Mouse (Mus musculus) embryonic fibroblast, embryonic 13.5 days (primary cell): ENCODE measurements around the gene Gabrg3. TPM values are rescaled to one million over a fixed set of nuclear protein-coding genes. Genes with fewer than 3 reads are reported as not detected.

Experiments
- H3K27ac ChIP-seq: 2 replicates; pipeline ENCODE4 v1.5.1; 2012; ENCODE audit warnings: low read length, control low read depth, inconsistent platforms; ENCODE audit not compliant: insufficient read depth
- H3K4me1 ChIP-seq: 2 replicates; pipeline ENCODE4 v1.6.1; 2011; ENCODE audit warnings: low read length; ENCODE audit not compliant: control insufficient read depth, insufficient read depth
- H3K4me3 ChIP-seq: 2 replicates; pipeline ENCODE4 v1.5.1; 2011; ENCODE audit warnings: mild to moderate bottlenecking, control low read depth, low read length; ENCODE audit not compliant: insufficient read depth
- CTCF ChIP-seq: IDR thresholded peaks from 2 replicates; pipeline ENCODE4 v1.5.1; 2011; ENCODE audit warnings: mild to moderate bottlenecking, control low read depth, low read length, moderate library complexity, borderline replicate concordance; ENCODE audit not compliant: insufficient read depth
- POLR2A ChIP-seq: IDR thresholded peaks from 2 replicates; pipeline ENCODE4 v1.6.1; 2011; ENCODE audit warnings: low read depth, mild to moderate bottlenecking, control low read depth, low read length, moderate library complexity
- polyA plus RNA-seq: library from polyadenylated mRNA; stranded (reverse); fragments of >200 nt; gene quantifications from 2 replicates; pipeline ENCODE4 v1.2.4, GENCODE M21; 2011; ENCODE audit warnings: low read depth; ENCODE audit not compliant: missing spikeins, insufficient read length

Gene Gabrg3
- polyA plus RNA-seq, 1 experiment: not detected

- no peaks in the 10 kb centered on the region for H3K4me1 ChIP-seq
- H3K4me3 ChIP-seq: no peak overlapping the region
- H3K27ac ChIP-seq: no peak overlapping the region
- TF ChIP-seq POLR2A (no peak), CTCF (no peak)
These were observed 64.9 kb downstream of the Gabrg3 start for GRCm38 (mm10) chr7:57322086-57322485.

- TF ChIP-seq CTCF: no peak
- no peak for TF ChIP-seq POLR2A
- no peak overlapping the region for H3K27ac ChIP-seq
- no peak overlapping the region for H3K4me3 ChIP-seq
- H3K4me1 ChIP-seq: no peaks in the 10 kb centered on the region
These were observed 72.0 kb downstream of the Gabrg3 start for GRCm38 (mm10) chr7:57314971-57315370.

- H3K4me3 ChIP-seq: no peak overlapping the region
- no peaks in the 10 kb centered on the region for H3K4me1 ChIP-seq
- TF ChIP-seq CTCF: no peak
- no peak for TF ChIP-seq POLR2A
- no peak overlapping the region for H3K27ac ChIP-seq
These were observed 75.0 kb downstream of the Gabrg3 start for GRCm38 (mm10) chr7:57312018-57312417.

GRCm38 (mm10) chr7:57307337-57307736 lies 79.7 kb downstream of the Gabrg3 start:
- no peak overlapping the region for H3K4me3 ChIP-seq
- no peaks in the 10 kb centered on the region for H3K4me1 ChIP-seq
- TF ChIP-seq POLR2A: no peak
- TF ChIP-seq CTCF: no peak
- no peak overlapping the region for H3K27ac ChIP-seq

GRCm38 (mm10) chr7:57296639-57297038 lies 90.3 kb downstream of the Gabrg3 start:
- Histone ChIP-seq H3K4me1 (no peaks in the 10 kb centered on the region), H3K27ac (no peak overlapping the region), H3K4me3 (no peak overlapping the region)
- no peak for TF ChIP-seq POLR2A
- TF ChIP-seq CTCF: no peak

DNA sequence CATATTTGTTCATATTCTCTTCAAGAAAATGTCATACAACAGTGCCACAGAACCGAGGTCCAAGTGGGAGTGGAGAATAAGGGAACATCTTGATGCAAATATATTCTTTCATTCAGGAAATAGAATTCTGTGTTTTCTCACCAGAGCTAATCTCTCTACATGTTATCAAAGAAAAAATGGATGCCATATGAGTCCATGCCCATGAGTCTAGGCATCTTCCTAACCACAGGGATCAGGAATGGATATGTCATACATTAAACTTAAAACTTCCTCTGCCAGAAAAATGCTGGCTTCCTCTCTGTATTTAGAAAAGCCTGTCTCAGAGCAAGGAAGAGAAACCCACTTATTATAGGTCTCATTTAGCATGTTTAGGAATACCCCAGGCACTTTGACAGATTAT lies 92.9 kb downstream of the Gabrg3 start:
- Histone ChIP-seq H3K4me3 (no peak overlapping the region), H3K27ac (no peak overlapping the region), H3K4me1 (no peaks in the 10 kb centered on the region)
- TF ChIP-seq POLR2A (no peak), CTCF (no peak)

GRCm38 (mm10) chr7:57293564-57293963 lies 93.4 kb downstream of the Gabrg3 start:
- Histone ChIP-seq H3K4me1 (no peaks in the 10 kb centered on the region), H3K27ac (no peak overlapping the region), H3K4me3 (no peak overlapping the region)
- TF ChIP-seq POLR2A: no peak
- no peak for TF ChIP-seq CTCF

GRCm38 (mm10) chr7:57283186-57283585 lies 103.8 kb downstream of the Gabrg3 start:
- TF ChIP-seq CTCF: no peak
- TF ChIP-seq POLR2A: no peak
- H3K27ac ChIP-seq: no peak overlapping the region
- H3K4me3 ChIP-seq: no peak overlapping the region
- no peaks in the 10 kb centered on the region for H3K4me1 ChIP-seq

- Histone ChIP-seq H3K4me3 (no peak overlapping the region), H3K4me1 (no peaks in the 10 kb centered on the region), H3K27ac (no peak overlapping the region)
- TF ChIP-seq POLR2A (no peak), CTCF (no peak)
These were observed 108.1 kb downstream of the Gabrg3 start for GRCm38 (mm10) chr7:57278841-57279240.

DNA sequence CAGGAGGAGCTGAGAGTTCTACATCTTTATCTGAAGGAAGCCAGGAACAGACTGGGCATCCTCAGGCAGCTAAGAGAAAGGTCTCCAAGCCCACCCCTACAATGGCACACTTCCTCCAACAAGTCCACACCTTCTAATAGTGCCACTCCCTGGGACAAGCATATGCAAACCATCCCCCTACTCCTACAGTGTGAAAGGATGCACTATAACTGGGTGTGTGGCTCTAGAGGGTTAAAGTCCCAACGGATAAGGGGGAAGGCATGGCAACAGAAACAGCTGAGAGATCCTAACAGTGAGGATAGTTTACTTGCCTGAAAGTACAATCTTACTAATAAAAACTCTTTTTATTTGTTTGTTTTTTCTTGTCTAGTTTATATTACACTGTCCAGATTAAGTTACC lies 126.8 kb downstream of the Gabrg3 start:
- no peak for TF ChIP-seq CTCF
- TF ChIP-seq POLR2A: no peak
- no peak overlapping the region for H3K4me3 ChIP-seq
- H3K4me1 ChIP-seq: no peaks in the 10 kb centered on the region
- no peak overlapping the region for H3K27ac ChIP-seq
